Mouse (Mus musculus): ENCODE measurements around the gene Mansc1. TPM values are rescaled to one million over a fixed set of nuclear protein-coding genes. Genes with fewer than 3 reads are reported as not detected.
"Not testable (repeated sequence)": the region's sequence is repeated elsewhere in the genome, so short reads cannot be mapped to it uniquely, and the experiment has no call there.

Gene Mansc1
- 3.1 and 5.8 TPM in 2 replicates for polyA plus RNA-seq (2016; fragmentation: Nextera tagmentation; extraction: Ambion mirVana)

DNA sequence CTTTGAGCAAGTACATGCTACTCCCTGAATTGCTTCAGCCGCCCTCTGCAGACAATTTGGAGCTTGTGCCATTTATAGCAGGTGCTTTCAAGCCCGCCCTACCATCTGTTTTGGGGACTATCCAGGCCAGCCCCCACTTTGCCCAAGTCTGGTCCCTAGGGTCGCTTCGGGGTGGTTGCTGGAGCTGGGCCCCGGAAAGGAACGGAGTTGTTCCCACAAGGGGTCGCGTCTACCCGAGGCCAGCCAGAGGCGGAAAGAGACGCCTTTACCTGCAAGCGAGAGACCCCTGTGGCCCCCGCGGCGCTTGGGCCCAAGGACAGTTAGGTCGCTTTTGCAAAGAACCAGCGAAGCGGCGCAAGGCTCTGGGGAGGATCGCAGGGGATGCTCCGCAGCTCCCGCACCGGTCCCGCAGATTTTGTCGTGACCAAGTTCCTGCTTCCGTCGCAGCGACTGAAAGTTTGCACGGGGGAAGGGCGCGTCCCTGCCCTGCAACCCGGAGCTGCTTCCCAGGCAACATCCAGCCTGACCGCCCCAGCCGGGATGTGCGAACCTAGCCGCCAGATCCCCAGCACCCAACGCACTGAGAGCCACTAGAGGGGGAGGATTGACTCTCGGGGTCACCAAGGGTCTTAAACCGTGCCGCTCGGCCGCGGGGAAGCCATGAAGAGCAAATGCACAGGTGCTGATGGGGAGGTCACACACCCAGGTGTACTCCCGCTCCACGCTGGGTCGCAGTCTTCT lies at the start of gene Mansc1:
Gene Mansc1 (minus strand): TSS at position 542 of the 741 bp plus-strand sequence.
- Histone ChIP-seq H3K27me3 (ENCODE audit: insufficient read depth, poor library complexity, severe bottlenecking) (peaks cover 9% of the 10 kb centered on the region), H3K4me1 (peaks cover 6% of the 10 kb centered on the region; the same call in 1 of the 2 replicates), H3K27ac (peak within 1 kb of the TSS; percentile 89), H3K36me3 (no peaks in the 10 kb centered on the region), H3K9me3 (no peaks in the 10 kb centered on the region), H3K4me3 (peak within 1 kb of the TSS; percentile 78)
- WGBS = 1% methylated on average over 46 of the region's 46 CpGs
- peak; percentile 78 for DNase-seq (ENCODE audit: low spot score)

DNA sequence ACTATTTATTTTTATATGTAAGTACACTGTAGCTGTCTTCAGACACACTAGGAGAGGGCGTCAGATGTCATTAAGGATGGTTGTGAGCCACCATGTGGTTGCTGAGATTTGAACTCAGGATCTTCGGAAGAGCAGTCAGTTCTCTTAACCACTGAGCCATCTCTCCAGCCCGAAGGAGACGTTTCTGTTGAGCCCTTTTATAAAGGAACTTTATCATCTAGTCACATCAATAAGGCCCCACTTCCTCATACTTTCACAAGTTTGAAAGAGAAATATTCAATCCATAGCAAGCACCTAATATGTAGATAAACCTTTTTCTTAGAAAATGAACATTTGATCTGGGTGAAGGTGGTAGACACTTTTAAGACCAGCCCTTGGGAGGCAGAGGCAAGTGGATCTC lies 47.0 kb upstream of the Mansc1 start:
- H3K9me3 ChIP-seq; H3K4me3 ChIP-seq; H3K27me3 ChIP-seq (ENCODE audit: insufficient read depth, poor library complexity, severe bottlenecking); DNase-seq (ENCODE audit: low spot score); H3K36me3 ChIP-seq; H3K4me1 ChIP-seq; H3K27ac ChIP-seq: not testable (repeated sequence)
- 80% methylated on average over 4 of the region's 4 CpGs for WGBS

GRCm38 (mm10) chr6:134678037-134678436 lies 45.7 kb upstream of the Mansc1 start:
- no peak overlapping the region for H3K4me3 ChIP-seq
- no peak for DNase-seq (ENCODE audit: low spot score)
- no peak overlapping the region for H3K27ac ChIP-seq
- H3K27me3 ChIP-seq (ENCODE audit: insufficient read depth, poor library complexity, severe bottlenecking) = no peaks in the 10 kb centered on the region
- H3K4me1 ChIP-seq = no peaks in the 10 kb centered on the region
- H3K9me3 ChIP-seq = no peaks in the 10 kb centered on the region
- no peaks in the 10 kb centered on the region for H3K36me3 ChIP-seq
- WGBS = 74% methylated on average over 3 of the region's 3 CpGs

DNA sequence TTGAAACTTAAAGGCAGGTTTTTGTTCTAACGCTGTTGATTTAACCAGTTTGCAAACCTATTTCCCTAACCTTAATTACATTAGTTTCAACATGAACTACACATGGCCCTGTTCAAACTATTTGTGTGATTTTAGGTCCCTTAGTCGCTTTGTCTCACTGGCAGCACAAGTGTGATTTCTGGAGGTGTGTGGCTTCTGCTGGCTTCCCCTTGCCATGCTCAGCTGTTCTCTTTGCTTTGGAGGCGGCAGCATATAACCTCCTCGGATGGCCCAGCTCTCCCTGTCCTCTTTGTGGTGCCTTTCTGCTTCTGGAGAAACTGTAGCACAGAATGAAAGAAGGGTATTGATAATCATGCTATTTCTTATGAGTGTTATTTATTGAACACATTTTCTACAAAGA lies 45.2 kb upstream of the Mansc1 start:
- DNase-seq (ENCODE audit: low spot score) = no peak
- no peaks in the 10 kb centered on the region for H3K36me3 ChIP-seq

GRCm38 (mm10) chr6:134673712-134674111 lies 41.4 kb upstream of the Mansc1 start:
- not testable (repeated sequence) for H3K27me3 ChIP-seq (ENCODE audit: insufficient read depth, poor library complexity, severe bottlenecking); H3K27ac ChIP-seq; H3K36me3 ChIP-seq; H3K9me3 ChIP-seq; H3K4me3 ChIP-seq; DNase-seq (ENCODE audit: low spot score)
- H3K4me1 ChIP-seq = peaks cover 21% of the 10 kb centered on the region; the same call in 1 of the 2 replicates
- 84% methylated on average over 8 of the region's 8 CpGs for WGBS

More for the DNA sequence above, 45.2 kb upstream of the Mansc1 start:
- WGBS = 76% methylated on average over 4 of the region's 4 CpGs
- no peaks in the 10 kb centered on the region for H3K27me3 ChIP-seq (ENCODE audit: insufficient read depth, poor library complexity, severe bottlenecking)
- H3K27ac ChIP-seq = no peak overlapping the region
- 0 out of 2 replicates have a peak, but pooled peaks cover under 1% of the 10 kb centered on the region for H3K4me1 ChIP-seq
- H3K9me3 ChIP-seq = no peaks in the 10 kb centered on the region
- no peak overlapping the region for H3K4me3 ChIP-seq

DNA sequence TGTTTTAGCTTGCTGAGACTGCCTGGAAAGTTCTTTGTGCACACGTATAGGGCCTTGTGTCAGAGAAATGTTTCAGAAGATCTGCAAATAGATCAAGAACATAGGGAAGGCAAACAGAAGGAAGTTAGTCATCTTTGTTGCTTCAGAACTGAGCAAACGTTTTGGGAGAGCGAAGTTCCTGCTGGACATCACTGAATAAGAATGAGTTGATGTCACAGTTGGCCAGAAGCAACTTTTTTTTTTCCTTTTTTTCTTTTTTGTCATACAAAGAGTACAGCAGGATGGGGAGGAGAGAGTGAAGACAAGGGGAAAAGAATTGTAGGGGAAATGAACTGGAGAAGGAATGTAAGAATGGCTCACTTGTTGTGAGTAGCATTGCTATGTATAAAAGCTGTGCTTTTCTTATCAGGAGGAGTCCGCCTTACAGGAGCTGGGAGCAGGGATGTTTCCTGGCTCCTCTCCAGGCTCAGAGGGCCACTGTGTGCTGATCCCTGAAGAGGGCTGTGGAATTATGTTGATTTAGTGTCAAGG lies 38.7 kb upstream of the Mansc1 start:
- H3K27ac ChIP-seq = peak overlapping the region; percentile 73; the same call in 1 of the 2 replicates
- DNase-seq (ENCODE audit: low spot score) = no peak
- WGBS = 28% methylated on average over 4 of the region's 4 CpGs
- H3K4me1 ChIP-seq = peaks cover 25% of the 10 kb centered on the region; the same call in 1 of the 2 replicates
- no peaks in the 10 kb centered on the region for H3K36me3 ChIP-seq
- no peaks in the 10 kb centered on the region for H3K27me3 ChIP-seq (ENCODE audit: insufficient read depth, poor library complexity, severe bottlenecking)
- H3K9me3 ChIP-seq = no peaks in the 10 kb centered on the region
- H3K4me3 ChIP-seq = 0 out of 2 replicates have a peak overlapping the region, but pooled peaks have one; percentile 18

DNA sequence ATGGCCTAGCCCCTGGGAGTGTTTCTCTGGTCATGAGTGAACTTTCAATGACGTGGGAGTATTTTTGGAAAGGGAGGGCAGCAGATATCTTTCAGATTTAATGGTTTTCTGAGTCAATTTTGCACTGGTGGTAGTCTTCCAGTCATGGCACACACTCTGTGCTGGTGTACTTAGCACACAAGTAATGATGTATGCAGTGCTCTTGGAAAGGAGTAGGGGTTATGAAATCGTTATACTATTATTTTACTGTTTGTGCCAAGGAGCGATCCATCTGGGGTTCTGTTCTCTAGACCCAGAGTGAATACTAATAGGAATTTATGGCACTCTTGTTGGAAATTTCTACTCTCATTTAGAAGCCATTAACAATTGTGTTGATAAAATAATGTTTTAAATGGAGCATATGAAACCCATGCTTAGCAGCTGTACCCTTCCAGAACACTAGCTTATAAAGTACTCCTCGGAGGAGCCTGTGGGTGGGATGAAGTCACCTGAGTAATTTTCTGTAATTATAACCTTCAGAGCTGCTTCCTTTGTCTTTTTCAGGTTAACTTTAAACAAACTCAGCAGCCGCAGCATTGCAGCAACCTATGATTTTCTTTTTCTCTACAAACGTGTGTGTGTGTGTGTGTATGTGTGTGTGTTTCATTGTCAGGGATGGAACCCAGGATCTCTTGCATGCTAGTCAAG lies 37.0 kb upstream of the Mansc1 start:
- DNase-seq (ENCODE audit: low spot score) = no peak
- Histone ChIP-seq H3K27me3 (ENCODE audit: insufficient read depth, poor library complexity, severe bottlenecking) (no peaks in the 10 kb centered on the region), H3K36me3 (no peaks in the 10 kb centered on the region), H3K4me1 (peaks cover 25% of the 10 kb centered on the region; the same call in 1 of the 2 replicates), H3K4me3 (no peak overlapping the region), H3K9me3 (no peaks in the 10 kb centered on the region), H3K27ac (no peak overlapping the region)
- 80% methylated on average over 6 of the region's 6 CpGs for WGBS

GRCm38 (mm10) chr6:134668519-134668918 lies 36.2 kb upstream of the Mansc1 start:
- Histone ChIP-seq H3K9me3 (no peaks in the 10 kb centered on the region), H3K4me3 (no peak overlapping the region), H3K27me3 (ENCODE audit: insufficient read depth, poor library complexity, severe bottlenecking) (no peaks in the 10 kb centered on the region), H3K36me3 (no peaks in the 10 kb centered on the region), H3K4me1 (peaks cover 25% of the 10 kb centered on the region; the same call in 1 of the 2 replicates), H3K27ac (no peak overlapping the region)
- DNase-seq (ENCODE audit: low spot score) = no peak
- WGBS = 89% methylated on average over 2 of the region's 2 CpGs

GRCm38 (mm10) chr6:134665817-134666216 lies 33.5 kb upstream of the Mansc1 start:
- Histone ChIP-seq H3K27ac (no peak overlapping the region), H3K4me3 (no peak overlapping the region), H3K27me3 (ENCODE audit: insufficient read depth, poor library complexity, severe bottlenecking) (no peaks in the 10 kb centered on the region), H3K9me3 (no peaks in the 10 kb centered on the region), H3K4me1 (peaks cover 14% of the 10 kb centered on the region; the same call in 1 of the 2 replicates), H3K36me3 (no peaks in the 10 kb centered on the region)
- no peak for DNase-seq (ENCODE audit: low spot score)
- WGBS = 63% methylated on average over 9 of the region's 9 CpGs

GRCm38 (mm10) chr6:134664573-134664972 lies 32.3 kb upstream of the Mansc1 start:
- H3K4me1 ChIP-seq = peaks cover 15% of the 10 kb centered on the region; the same call in 1 of the 2 replicates
- no peaks in the 10 kb centered on the region for H3K36me3 ChIP-seq
- no peak overlapping the region for H3K27ac ChIP-seq
- WGBS = 67% methylated on average over 5 of the region's 5 CpGs
- DNase-seq (ENCODE audit: low spot score) = no peak
- no peaks in the 10 kb centered on the region for H3K9me3 ChIP-seq
- no peak overlapping the region for H3K4me3 ChIP-seq
- no peaks in the 10 kb centered on the region for H3K27me3 ChIP-seq (ENCODE audit: insufficient read depth, poor library complexity, severe bottlenecking)

- no peak for DNase-seq (ENCODE audit: low spot score)
- 50% methylated on average over 8 of the region's 8 CpGs for WGBS
- Histone ChIP-seq H3K4me3 (no peak overlapping the region), H3K9me3 (no peaks in the 10 kb centered on the region), H3K27ac (no peak overlapping the region), H3K4me1 (peaks cover 13% of the 10 kb centered on the region; the same call in 1 of the 2 replicates), H3K27me3 (ENCODE audit: insufficient read depth, poor library complexity, severe bottlenecking) (no peaks in the 10 kb centered on the region), H3K36me3 (no peaks in the 10 kb centered on the region)
These were observed 28.6 kb upstream of the Mansc1 start for GRCm38 (mm10) chr6:134660714-134661406.

DNA sequence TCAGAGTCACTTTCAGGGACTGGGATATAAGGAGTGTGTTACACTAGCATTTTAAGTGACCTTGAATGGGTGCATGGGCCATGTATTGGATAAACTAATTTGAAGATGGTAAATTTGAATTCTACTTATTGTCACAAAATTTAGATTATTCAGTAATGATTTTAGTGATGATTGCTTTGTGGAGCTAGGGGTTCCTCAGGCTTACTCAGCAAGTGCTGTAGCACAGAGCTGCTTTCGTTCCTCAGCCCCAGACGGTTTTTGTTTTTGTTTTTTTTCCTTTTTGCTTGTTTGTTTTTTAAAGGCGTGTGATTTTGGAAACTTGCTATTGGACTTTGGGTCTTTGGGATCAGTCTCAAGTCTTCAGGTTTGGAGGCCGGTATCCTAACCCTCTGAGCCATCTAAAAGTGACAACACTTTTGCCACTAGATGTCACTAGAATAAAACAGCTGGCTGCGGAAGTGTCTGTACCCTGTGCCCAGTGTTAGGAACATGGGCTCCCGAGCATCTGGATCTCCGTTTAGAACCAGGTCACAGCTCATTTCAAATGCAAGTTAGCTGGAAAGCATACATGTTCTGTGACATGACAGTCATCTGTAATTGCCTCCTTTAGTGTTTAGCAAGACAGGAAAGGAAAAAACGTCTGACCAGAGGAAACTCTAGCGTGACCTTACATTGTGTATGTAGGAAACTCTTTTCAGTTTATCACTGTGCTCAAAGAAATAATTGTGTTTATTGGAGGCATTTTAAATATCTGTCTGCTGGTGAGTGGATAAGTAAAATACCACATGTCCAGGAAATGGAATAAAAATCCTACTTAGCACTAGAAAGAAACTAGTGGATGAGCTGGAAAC lies 27.0 kb upstream of the Mansc1 start:
- WGBS = 19% methylated on average over 9 of the region's 9 CpGs
- Histone ChIP-seq H3K27me3 (ENCODE audit: insufficient read depth, poor library complexity, severe bottlenecking) (no peaks in the 10 kb centered on the region), H3K36me3 (no peaks in the 10 kb centered on the region), H3K4me1 (peaks cover 13% of the 10 kb centered on the region; the same call in 1 of the 2 replicates), H3K4me3 (no peak overlapping the region), H3K9me3 (no peaks in the 10 kb centered on the region), H3K27ac (no peak overlapping the region)
- no peak for DNase-seq (ENCODE audit: low spot score)
